Mouse (Mus musculus): Measurements from ENCODE around the gene Atl3.

Gene Atl3

DNA sequence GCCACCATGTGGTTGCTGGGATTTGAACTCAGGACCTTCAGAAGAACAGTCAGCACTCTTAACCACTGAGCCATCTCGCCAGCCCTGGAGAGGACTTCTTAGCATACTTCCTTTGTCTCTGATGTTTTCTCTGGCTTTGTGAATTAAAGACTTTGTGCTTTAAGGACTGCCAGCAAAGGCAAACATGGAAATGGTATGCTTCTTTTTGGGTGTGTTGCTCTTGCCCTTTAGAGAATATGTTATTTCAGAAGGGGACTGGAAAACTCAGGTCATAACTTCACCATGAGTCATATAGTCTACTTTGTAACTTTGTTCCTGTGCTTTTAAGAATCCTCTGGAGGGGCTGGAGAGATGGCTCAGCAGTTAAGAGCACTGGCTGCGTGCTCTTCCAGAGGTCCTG is 5.0 kb downstream of the Atl3 start:
- peak; percentile 37 for DNase-seq (ENCODE audit: low read depth, low spot score)

- DNase-seq (ENCODE audit: low read depth, low spot score), result no peak
Measured at GRCm38 (mm10) chr19:7500701-7501100, 6.9 kb downstream of the Atl3 start.

GRCm38 (mm10) chr19:7502432-7502831 is 8.6 kb downstream of the Atl3 start:
- no peak for DNase-seq (ENCODE audit: low read depth, low spot score)

DNA sequence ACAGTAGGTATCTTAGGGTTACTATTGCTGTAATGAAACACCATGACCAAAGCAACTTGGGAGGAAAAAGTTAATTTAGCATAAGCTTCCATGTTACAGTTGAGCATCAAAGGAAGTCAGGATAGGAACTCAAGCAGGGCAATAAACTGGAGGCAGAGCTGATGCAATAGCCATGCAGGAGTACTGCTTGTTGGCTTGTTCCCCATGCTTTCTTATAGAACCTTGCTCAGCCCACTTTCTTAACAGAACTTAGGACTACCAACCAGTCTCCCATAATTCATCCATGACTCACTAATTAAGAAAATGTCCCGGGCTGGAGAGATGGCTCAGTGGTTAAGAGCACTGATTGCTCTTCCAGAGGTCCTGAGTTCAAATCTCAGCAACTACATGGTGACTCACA is 12.5 kb downstream of the Atl3 start:
- DNase-seq (ENCODE audit: low read depth, low spot score), result no peak

DNA sequence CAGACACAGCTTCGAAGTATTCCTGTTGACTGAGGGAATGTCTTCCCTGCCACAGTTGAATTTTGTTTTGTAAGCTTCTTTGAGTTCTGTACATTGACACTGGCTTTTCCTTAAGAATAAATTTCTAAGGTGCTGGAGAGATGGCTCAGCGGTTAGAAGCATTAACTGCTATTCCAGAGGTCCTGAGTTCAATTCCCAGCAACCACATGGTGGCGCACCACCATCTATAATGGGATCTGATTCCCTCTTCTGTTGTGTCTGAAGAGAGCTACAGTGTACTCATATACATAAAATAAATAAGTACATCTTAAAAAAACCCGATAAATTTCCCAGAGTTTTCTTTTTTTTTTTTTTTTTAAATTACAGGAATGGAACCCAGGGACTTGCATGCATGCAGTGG is 14.2 kb downstream of the Atl3 start:
- DNase-seq (ENCODE audit: low read depth, low spot score), result peak; percentile 56

DNA sequence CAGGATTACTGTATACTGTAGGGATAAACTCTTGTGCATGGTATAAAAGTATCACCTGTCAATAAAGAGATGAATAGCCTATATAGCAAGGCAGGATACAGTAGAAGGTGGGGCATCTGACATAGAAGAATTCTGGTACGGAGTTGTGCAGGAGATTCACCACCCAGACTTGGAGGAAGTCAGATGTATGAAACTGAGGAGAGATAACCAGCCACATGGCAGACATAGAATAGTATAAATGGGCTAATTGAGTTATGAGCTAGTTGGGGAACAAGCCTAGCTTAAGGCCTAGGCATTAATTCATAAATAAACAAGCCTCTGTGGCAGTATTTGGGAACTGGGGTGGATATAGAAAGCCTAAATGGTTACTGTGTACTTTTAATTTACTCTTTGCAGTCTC is 22.6 kb downstream of the Atl3 start:
- DNase-seq (ENCODE audit: low read depth, low spot score), result no peak

DNA sequence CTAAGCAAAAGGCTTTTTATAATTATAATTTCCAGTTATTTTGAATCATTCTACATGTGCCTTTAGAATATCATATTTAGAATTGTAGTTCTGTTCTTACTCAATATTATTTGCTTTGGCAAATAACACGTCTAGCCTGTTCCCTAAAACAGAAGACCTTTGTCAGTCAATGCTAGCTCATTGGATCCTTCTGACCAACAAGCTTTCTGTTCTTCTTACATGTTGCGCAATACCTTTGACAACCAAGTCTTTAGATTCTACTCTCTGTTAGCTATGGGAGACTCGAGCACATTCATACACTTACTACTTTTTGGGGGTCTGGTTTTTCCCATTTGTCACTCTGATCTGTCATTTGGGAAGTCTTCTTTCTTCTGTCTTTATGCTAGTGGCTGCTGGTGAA is 27.8 kb downstream of the Atl3 start:
- no peak for DNase-seq (ENCODE audit: low read depth, low spot score)

GRCm38 (mm10) chr19:7522856-7523255 is 29.0 kb downstream of the Atl3 start:
- DNase-seq (ENCODE audit: low read depth, low spot score), result no peak

DNA sequence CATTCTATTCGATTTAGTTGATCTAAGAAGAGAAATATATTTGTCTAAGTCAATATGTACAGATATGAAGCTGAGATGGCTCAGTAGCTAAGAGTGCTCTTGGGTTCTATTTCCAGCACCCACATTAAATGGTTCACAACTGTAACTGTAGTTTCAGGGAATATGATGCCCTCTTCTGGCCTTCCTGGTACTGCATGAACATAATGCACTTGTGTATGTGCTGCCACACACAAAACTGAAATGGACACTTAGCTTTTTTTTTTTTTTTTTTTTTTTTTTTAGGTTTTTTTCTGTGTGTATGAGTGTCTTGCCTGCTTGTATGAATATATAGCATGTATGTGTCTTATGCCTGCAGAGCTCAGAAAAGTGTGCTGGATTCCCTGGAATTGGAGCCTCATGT is 29.5 kb downstream of the Atl3 start:
- peak; percentile 67 for DNase-seq (ENCODE audit: low read depth, low spot score)

DNA sequence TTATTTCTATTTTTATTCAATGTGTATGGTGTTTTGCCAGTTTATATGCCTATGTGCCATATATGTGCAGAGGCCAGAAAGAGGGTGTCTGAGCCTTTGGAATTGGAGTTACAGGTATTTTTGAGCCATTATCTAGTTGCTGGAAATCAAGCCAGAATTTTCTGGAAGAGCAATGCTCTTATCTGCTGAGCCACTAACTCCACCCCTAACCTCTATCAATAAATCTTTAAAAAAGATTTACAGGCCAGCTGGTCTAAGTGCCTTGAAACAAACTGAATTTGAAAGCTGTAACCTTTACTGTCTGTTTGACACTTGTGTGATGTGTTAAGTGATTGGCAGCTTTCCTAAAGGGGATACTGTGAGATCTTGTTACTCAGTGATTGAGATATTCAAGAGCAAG is 29.9 kb downstream of the Atl3 start:
- DNase-seq (ENCODE audit: low read depth, low spot score), result no peak

DNA sequence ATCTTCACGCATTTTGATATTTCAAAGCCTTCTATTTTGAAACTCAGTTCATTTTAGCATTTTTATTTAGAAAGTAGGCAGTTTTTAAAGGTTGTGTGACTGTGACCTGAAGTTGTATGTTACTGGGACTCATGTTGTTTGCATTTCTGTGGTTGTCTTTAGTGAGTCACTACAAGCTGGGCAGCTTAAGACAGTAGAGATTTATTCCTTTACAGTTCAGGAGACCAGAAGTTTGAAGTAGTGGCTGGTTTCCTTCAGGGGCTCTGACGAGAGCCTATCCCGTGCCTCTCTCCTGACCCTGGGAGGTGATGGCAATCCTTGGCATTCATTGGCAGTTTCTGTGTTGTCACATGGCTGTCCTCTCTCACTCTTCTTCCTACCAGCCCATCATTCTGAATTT is 31.0 kb downstream of the Atl3 start:
- no peak for DNase-seq (ENCODE audit: low read depth, low spot score)

GRCm38 (mm10) chr19:7528639-7529428 is 35.0 kb downstream of the Atl3 start:
- peak; percentile 66 for DNase-seq (ENCODE audit: low read depth, low spot score)

GRCm38 (mm10) chr19:7531906-7532305 is 38.1 kb downstream of the Atl3 start:
- peak; percentile 30 for DNase-seq (ENCODE audit: low read depth, low spot score)

DNA sequence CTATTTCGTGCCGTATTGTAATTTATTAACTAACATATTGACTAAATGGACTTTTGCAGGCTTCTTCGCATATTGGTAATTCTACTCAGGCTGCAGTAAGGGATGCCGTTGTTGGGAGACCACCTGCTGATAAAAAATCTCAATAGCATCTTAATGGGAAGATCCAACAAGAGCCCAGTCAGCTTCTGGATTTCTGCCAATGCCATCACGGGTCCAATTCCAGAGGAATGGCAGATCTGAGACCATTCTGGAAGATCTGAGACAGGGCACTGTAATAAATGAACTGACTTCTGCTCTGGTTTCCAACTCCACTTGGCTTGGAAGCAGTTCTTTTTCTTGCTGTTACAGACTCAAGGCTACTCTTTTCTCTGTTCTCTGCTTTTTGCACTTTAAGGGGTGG is 40.1 kb downstream of the Atl3 start:
- peak; percentile 19 for DNase-seq (ENCODE audit: low read depth, low spot score)

GRCm38 (mm10) chr19:7548924-7549323 is 55.1 kb downstream of the Atl3 start:
- DNase-seq (ENCODE audit: low read depth, low spot score), result no peak

- DNase-seq (ENCODE audit: low read depth, low spot score), result peak; percentile 13
Measured at GRCm38 (mm10) chr19:7551550-7552300, 57.9 kb downstream of the Atl3 start.

- no peak for DNase-seq (ENCODE audit: low read depth, low spot score)
Measured at GRCm38 (mm10) chr19:7552301-7552673, 58.4 kb downstream of the Atl3 start.

DNA sequence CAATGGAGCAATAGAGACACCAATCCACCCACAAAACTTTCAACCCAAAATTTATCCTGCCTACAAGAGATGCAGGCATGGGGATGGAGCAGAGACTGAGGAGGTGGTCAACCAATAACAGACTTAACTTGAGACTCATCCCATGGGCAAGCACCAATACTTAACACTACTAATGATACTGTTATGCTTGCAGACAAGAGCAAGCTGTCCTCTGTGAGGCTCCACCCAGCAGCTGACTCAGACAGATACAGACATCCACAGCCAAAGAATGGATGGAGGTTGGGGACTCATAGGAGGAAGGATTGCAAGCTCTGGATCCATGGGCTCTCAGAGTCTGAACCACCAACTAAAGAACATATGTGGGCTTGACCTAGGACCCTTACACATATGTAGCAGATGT is 59.6 kb downstream of the Atl3 start:
- DNase-seq (ENCODE audit: low read depth, low spot score), result no peak

DNA sequence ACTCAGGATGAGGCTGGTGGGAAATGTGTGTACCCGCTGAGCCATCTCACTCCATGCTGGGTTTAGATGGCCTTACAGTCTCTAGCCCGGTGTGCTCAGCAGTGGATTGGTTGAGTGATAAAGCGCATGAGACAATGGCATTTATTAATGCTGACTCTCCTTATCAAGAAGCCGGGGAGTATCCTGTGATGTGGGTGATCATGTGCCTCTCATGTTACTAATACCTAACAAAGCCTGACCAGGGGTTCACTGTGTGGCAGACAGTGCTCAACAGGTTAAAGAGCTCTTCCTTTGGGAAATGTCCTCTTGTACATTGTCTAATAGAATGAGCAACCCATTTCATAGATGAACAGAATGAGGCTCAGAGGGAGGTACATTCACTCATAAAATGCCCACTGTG is 61.0 kb downstream of the Atl3 start:
- no peak for DNase-seq (ENCODE audit: low read depth, low spot score)

DNA sequence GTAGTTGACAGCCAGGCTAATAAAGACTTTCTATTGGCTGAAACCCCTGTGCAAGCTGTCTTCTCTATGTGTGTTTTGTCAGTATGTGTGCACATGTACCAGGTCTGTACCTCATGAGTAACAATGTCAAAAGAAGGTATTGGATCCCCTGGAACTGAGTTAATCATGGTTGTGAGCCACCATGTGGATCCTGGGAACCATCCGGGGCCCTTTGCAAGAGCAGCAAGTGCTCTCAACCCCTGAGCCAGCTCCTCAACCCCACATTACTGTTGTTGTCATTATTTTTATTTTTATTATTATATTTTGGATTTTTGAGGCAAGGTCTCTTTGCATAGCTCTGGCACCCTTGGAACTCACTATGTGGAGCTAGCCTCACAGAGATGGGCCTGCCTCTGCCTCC is 62.8 kb downstream of the Atl3 start:
- no peak for DNase-seq (ENCODE audit: low read depth, low spot score)

- peak; percentile 80 for DNase-seq (ENCODE audit: low read depth, low spot score)
Measured at GRCm38 (mm10) chr19:7557328-7557822, 63.5 kb downstream of the Atl3 start, which contains the start of gene Pla2g16. Gene Pla2g16 (plus strand): TSS chr19:7557459.

DNA sequence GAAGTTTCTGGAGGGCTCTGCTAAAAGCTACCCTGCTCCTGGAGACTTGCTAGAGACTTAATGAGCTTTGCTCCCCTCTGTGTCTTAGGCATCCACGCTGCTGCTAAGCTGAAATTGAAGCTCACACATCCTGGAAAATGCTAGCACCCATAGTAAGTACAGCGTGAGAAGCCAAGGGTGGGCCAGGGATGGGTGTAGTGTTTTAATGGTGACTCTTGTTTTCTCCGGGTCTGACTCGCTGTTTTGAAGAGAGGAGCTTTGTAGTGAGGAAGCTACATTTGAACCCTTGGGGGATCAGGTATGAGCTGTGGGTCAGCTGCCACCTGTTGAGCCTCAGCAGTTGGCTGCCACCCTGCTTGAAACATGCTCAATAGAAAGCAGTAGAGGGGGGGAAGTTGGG is 64.0 kb downstream of the Atl3 start:
- DNase-seq (ENCODE audit: low read depth, low spot score), result no peak

GRCm38 (mm10) chr19:7558675-7559074 is 64.8 kb downstream of the Atl3 start:
- no peak for DNase-seq (ENCODE audit: low read depth, low spot score)

All from R1 (cell line).